Mouse (Mus musculus) CD4-positive, CD25-positive, alpha-beta regulatory T cell, adult 2 months (primary cell): ENCODE data around the gene Apobr.
A peak's percentile ranks its signal among the peaks of the same experiment; 100 is the strongest.

ENCODE experiments used
- DNase-seq: peaks from one replicate; pipeline ENCODE4 v3.0.0-alpha.2; 2012; ENCODE audit warnings: low read depth, low spot score

Gene Apobr

DNA sequence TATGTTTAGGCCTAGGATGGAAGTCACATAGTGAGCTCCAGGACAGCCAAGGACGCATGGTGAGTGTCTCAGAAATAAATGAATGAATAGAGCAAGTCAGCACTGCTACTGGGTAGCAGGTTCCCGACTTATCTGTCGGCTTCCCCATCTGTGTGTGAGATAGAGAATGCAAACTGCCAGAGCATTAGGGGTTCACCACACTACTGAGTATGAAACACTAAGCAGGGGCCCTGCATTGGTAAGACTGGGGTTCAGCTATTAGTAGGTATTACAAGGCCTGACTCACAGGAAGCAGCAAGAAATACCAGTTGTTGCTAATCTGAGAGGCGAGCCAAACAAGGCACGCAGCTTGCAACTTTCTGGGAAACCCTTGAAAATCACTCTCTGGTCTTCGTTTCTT, 14.2 kb downstream of the Apobr start:
- no peak for DNase-seq

DNA sequence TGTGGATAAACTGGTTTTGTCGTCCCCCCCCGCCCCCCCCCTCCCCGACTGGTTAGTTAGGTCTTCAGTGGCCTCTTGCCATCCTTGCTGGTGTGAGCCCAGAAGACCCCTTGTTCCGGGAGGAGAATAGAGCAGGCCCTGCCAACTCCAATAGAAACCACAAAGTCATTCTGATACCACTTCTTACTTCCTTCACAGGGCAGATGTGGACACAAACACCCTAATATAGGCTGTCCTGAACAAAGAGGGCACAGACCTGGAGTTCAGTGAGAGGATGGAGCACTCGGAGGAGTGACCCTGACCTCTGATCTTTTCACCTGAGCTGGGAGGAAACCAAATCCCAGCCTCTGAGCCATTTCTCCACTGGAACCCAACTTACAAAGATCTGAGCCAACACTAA, 17.2 kb downstream of the Apobr start:
- no peak for DNase-seq

GRCm38 (mm10) chr7:126602650-126603049, 17.9 kb downstream of the Apobr start:
- no peak for DNase-seq

DNA sequence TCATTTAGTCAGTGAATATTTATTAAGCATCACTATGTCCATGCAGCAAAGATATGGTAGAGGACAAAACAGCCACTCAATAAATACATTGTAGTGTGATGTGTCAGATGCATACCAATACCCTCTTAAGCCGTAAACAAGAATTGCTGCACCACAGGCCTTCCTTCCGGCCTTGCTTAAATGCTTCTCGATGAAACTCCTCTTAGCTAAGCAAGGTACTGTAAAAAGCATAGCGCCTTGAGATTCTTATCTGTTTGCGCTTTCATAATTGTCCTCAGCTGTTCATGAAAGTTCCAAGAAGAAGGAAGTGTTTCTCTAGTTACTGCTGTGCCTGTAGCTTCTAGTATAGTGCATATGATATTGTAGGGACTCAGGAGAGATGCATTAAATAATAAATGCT, 21.9 kb downstream of the Apobr start:
- DNase-seq = peak; percentile 41

- no peak for DNase-seq
Measured at GRCm38 (mm10) chr7:126607064-126607463, 22.3 kb downstream of the Apobr start.

DNA sequence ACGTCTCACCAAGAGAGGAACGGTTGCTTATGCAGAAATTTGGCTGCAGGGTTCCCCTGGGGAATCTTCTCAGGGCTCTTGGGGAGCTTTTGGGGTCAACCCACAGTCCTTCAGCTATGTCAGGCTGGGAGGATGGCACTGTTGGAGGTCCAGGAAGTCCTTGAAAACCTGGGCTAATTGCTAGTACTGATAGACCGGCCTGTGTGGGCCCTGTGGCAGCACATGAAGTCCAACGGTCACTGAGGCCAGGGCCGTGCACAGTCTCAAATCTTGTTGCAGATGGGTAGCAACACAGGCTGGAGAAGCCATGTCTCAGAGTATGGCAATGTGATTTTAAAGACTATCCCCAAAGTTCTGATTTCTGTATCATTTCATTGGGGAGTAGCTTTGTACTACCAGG, 23.1 kb downstream of the Apobr start:
- DNase-seq = no peak

- no peak for DNase-seq
Measured at GRCm38 (mm10) chr7:126612736-126613135, 28.0 kb downstream of the Apobr start.

DNA sequence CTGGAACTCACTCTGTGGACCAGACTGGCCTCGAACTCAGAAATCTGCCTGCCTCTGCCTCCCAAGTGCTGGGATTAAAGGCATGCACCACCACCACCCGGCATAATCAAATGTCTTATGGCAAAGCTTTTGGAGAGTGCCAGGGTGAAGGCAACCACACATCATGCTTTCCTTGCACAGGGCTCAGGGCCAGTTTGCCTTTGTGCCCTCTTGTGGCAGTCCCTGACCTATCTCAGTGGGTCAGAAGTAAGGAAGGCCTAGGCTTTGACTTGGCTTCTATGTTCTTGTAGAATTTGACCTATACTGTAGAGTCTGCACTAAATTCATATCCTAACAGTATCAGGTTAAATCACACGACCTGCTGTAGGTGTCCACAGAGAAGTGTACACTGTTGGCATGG, 32.0 kb downstream of the Apobr start:
- no peak for DNase-seq

GRCm38 (mm10) chr7:126619559-126620275, 35.0 kb downstream of the Apobr start:
- peak; percentile 74 for DNase-seq

DNA sequence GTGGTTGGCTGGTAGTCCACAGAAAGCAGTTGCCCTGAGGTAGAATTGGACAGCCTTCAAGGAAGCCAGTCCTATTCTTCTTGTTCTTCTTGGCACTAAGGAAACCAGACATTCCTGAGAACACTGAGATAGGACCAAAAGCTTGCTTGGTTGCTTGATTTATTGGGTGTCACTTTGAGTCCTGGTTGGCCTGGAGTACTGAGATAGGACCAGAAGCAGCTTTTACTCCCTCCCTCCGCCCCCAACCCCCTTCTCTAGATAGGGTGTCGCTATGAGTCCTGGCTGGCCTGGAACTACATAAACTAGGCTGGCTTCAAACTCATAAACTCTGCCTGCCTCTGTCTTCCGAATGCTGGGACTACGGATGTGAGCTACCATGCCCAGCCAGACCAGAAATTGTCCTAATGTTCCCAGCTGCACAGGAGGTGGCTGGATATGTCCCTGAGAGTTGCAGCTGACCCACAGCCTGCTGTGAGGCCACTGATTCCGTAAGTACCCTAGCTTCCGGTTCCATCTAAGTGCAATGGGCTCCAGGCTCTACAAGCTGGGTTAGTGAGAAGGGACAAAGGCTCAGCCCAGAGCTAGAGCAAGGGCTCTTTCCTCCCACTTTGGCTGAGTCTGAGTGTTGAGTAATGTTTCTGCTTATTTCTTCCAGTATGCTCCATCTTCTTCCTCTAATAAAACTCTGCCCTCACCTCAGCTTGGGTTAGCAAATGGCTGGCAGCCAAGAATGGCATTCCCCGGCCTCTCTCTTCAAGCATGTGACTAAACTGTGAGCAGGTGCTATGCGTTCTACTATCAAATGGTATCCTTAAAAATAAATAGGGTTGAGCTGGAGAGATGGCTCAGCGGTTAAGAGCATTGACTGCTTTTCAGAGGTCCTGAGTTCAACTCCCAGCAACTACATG, 37.0 kb downstream of the Apobr start:
- DNase-seq = no peak

- no peak for DNase-seq
Measured at GRCm38 (mm10) chr7:126623381-126623780, 38.6 kb downstream of the Apobr start.

- no peak for DNase-seq
Measured at GRCm38 (mm10) chr7:126624774-126625173, 40.0 kb downstream of the Apobr start.

- DNase-seq = no peak
Measured at GRCm38 (mm10) chr7:126625369-126625768, 40.6 kb downstream of the Apobr start.

DNA sequence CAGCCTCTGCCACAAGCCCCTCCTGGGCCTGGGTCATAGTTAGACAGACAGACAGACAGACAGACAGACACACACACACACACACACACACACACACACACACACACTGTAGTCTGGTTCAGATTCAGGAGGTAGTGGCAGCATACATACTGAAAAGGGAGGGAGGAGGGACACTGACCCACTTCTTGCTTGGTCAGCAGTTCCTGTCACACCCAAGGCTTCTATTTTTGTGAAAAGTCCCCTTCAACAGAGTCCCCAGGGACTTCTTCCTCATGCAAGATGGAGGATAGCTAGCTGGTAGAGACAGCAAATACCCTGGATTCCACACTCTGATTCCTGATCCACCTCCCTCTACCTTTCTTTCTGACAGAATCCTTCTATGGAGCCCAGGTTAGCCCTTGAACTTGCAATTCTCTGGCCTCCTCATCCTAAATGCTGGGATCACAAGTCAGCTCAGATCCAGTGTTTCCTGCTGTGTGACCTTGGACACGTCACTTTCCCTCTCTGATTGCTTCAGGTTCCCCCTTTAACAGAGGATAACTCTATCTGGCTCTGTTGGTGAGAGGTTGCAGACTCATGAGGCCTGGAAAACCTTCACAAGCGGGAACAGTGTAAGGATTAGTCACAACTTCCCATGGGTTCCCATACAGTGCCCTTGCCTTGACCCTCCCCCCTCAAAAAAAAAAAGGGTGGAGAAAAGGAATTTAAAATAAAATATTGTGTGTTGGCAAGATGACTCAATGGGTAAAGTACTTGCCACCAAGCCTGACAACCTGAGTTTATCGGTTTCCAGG, 41.3 kb downstream of the Apobr start:
- DNase-seq = no peak

- no peak for DNase-seq
Measured at GRCm38 (mm10) chr7:126628111-126628510, 43.4 kb downstream of the Apobr start.

DNA sequence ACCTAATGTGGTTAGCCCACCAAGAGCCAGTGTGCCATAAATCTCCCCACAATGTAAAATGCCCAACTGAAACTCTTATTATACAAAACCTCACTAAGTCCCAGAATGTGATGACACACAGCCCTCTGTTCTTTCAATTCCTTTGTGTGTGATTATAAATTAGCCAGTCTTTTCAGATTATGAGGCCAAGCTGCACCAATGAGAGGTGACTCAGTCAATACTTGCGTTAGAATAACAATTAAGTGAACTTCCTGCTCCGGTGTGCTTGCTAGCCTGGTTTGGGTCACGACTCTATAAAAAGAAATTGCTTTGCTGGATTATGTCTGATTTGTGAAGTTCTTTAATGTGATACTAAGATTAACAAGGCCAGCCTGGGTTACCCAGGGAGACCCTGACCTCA, 45.2 kb downstream of the Apobr start:
- DNase-seq = no peak

DNA sequence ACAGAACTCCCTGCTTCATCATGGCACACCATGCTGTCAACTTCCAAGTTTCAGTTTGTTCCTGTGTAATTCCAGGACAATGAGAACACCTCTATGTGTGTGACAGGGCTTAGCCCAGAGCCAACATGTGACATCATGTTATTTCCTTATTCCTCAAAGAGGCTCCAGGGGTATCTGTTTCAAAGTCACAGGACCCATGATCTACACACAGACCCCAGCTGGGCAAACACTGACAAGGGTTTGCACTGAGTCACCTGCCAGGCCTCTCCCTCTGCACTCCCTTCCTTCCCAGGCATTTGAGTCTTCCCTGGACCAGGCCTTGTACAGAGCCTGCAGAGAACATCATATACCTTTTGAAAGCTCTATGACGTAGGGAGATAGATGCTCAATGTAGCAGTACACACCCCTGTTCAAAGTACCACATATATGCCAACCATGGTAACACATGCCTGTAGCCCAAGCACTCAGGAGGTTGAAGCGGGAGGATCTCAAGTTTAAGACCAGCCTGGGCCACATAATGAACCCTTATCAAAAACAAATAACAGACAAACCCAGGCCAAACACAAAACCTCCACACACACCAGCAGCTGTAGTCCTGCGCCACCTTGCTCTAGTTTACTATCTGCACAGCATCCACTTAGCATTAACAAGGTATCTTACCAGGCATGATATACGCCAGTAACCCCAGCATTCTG, 46.2 kb downstream of the Apobr start, which contains the start of gene Nupr1:
Gene Nupr1 (minus strand): TSS at position 38 of the 695 bp plus-strand sequence.
- DNase-seq = no peak

DNA sequence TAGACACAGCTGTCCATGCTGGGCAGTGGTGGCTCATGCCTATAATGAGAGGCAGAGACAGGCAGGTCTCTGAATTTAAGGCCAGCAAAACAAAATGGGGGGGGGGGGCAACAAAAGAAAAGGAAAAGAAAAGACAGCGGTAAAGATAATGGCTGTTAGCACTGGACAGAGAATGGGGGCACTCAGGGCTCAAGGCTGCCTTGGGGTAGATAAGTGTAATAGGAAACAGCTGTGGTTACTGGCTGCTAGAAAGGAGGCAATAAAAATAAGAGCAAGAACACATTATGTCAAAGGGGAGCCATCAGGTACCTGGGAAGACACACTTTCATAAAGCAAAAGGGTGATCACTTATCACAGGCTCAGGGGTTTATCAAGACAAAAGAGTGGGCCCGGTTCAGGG, 47.7 kb downstream of the Apobr start:
- no peak for DNase-seq

DNA sequence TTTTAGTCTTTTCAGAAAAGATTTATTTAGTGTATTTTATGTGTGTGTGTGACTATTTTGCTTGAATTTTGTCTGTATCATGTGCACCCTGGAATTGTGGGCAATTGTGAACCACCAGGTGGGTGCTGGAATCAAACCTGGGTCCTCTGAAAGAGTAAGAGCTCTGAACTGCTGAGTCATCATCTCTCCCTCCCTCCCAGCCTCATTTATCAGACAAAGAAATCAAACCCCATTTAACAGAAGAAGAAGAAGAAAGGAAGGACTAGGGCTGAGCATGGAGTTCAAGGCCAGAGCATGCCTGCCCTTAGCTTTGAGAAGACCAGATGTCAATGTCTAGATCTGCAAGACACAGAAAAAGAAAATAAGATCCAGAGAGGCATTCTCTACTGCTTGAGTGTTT, 50.6 kb downstream of the Apobr start:
- no peak for DNase-seq

- DNase-seq = peak; percentile 77
Measured at GRCm38 (mm10) chr7:126636733-126637520, 52.2 kb downstream of the Apobr start.
